Mouse (Mus musculus): ENCODE measurements around the gene Rbm4b. TPM values are rescaled to one million over a fixed set of nuclear protein-coding genes. Genes with fewer than 3 reads are reported as not detected.

The Rbm4b gene
- polyA plus RNA-seq, 1 experiment from 2014 or later, result 41.1 TPM

- H3K4me3 ChIP-seq (ENCODE audit: low read depth, low read length), result no peak overlapping the region
- H3K4me1 ChIP-seq (ENCODE audit: control insufficient read depth, insufficient read depth, low read length), result no peaks in the 10 kb centered on the region
- H3K36me3 ChIP-seq (ENCODE audit: control insufficient read depth, insufficient read depth, low read length), result peaks cover 10% of the 10 kb centered on the region; the same call in 1 of the 2 replicates
- 90% methylated on average over 5 of the region's 5 CpGs for WGBS
- H3K4me2 ChIP-seq (ENCODE audit: low read depth, low read length), result no peak overlapping the region
- DNase-seq (ENCODE audit: low spot score) (no peak), ATAC-seq (ENCODE audit: low read depth) (no peak)
- no peak overlapping the region for H3K27ac ChIP-seq (replicated peaks; ENCODE audit: low read depth, low read length)
- H3K9me3 ChIP-seq (ENCODE audit: control insufficient read depth, low read length), result no peaks in the 10 kb centered on the region
- H3K9ac ChIP-seq (ENCODE audit: low read depth, low read length), result no peak overlapping the region
- H3K27me3 ChIP-seq (replicated peaks; ENCODE audit: control insufficient read depth, insufficient read depth, low read length), result no peaks in the 10 kb centered on the region
These were observed 16.5 kb upstream of the Rbm4b start for GRCm38 (mm10) chr19:4739762-4740161.

GRCm38 (mm10) chr19:4741482-4741881, 14.8 kb upstream of the Rbm4b start:
- no peak for DNase-seq (ENCODE audit: low spot score)
- no peaks in the 10 kb centered on the region for H3K27me3 ChIP-seq (replicated peaks; ENCODE audit: control insufficient read depth, insufficient read depth, low read length)
- no peak overlapping the region for H3K4me2 ChIP-seq (ENCODE audit: low read depth, low read length)
- no peaks in the 10 kb centered on the region for H3K4me1 ChIP-seq (ENCODE audit: control insufficient read depth, insufficient read depth, low read length)
- H3K36me3 ChIP-seq (ENCODE audit: control insufficient read depth, insufficient read depth, low read length), result peaks cover 10% of the 10 kb centered on the region; the same call in 1 of the 2 replicates
- no peak for ATAC-seq (ENCODE audit: low read depth)
- no peak overlapping the region for H3K27ac ChIP-seq (replicated peaks; ENCODE audit: low read depth, low read length)
- H3K4me3 ChIP-seq (ENCODE audit: low read depth, low read length), result no peak overlapping the region
- H3K9me3 ChIP-seq (ENCODE audit: control insufficient read depth, low read length), result no peaks in the 10 kb centered on the region
- H3K9ac ChIP-seq (ENCODE audit: low read depth, low read length), result no peak overlapping the region
- 81% methylated on average over 10 of the region's 10 CpGs for WGBS

DNA sequence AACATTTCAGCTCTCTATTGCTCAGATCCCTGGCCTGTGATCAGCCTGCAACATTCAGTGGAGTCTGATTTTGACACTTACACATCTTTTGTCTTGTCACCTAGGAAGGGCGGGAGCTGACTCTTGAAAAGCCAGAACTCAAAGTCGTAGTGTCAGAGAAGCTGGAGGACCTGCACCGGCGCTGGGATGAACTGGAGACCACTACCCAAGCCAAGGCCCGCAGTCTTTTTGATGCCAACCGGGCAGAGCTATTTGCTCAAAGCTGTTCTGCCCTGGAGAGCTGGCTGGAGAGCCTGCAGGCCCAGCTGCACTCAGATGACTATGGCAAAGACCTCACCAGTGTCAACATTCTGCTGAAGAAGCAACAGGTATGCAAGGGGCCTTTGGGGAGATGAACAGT, 14.1 kb upstream of the Rbm4b start:
- H3K36me3 ChIP-seq (ENCODE audit: control insufficient read depth, insufficient read depth, low read length), result peaks cover 10% of the 10 kb centered on the region; the same call in 1 of the 2 replicates
- no peaks in the 10 kb centered on the region for H3K4me1 ChIP-seq (ENCODE audit: control insufficient read depth, insufficient read depth, low read length)
- no peak overlapping the region for H3K9ac ChIP-seq (ENCODE audit: low read depth, low read length)
- H3K4me2 ChIP-seq (ENCODE audit: low read depth, low read length), result no peak overlapping the region
- DNase-seq (ENCODE audit: low spot score) (no peak), ATAC-seq (ENCODE audit: low read depth) (no peak)
- no peak overlapping the region for H3K4me3 ChIP-seq (ENCODE audit: low read depth, low read length)
- no peak overlapping the region for H3K27ac ChIP-seq (replicated peaks; ENCODE audit: low read depth, low read length)
- no peaks in the 10 kb centered on the region for H3K9me3 ChIP-seq (ENCODE audit: control insufficient read depth, low read length)
- 96% methylated on average over 6 of the region's 6 CpGs for WGBS
- no peaks in the 10 kb centered on the region for H3K27me3 ChIP-seq (replicated peaks; ENCODE audit: control insufficient read depth, insufficient read depth, low read length)

DNA sequence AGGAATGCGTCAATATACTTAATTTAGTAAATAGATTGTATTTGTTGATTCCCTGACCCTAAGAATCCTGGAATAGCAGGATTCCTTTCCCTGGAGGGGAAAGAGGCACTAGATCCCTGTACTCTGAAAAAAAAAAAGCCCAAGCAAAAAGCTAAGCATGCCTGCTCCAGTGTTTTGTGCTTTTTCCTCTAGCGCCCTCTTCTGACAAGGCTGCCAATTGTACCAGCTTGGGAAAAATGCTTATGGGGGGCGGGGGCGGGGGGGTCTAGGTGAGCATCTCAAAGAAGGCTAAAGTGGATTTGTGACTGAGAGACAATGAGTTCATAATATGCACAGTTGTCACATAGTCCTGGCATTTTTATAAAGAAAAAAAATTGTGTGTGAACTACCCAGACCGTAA, 12.8 kb upstream of the Rbm4b start:
- no peak for ATAC-seq (ENCODE audit: low read depth)
- Histone ChIP-seq H3K4me3 (ENCODE audit: low read depth, low read length) (no peak overlapping the region), H3K4me2 (ENCODE audit: low read depth, low read length) (no peak overlapping the region), H3K36me3 (ENCODE audit: control insufficient read depth, insufficient read depth, low read length) (0 out of 2 replicates have a peak, but pooled peaks cover 5% of the 10 kb centered on the region), H3K9ac (ENCODE audit: low read depth, low read length) (no peak overlapping the region), H3K27ac (replicated peaks; ENCODE audit: low read depth, low read length) (no peak overlapping the region), H3K27me3 (replicated peaks; ENCODE audit: control insufficient read depth, insufficient read depth, low read length) (no peaks in the 10 kb centered on the region), H3K9me3 (ENCODE audit: control insufficient read depth, low read length) (no peaks in the 10 kb centered on the region), H3K4me1 (ENCODE audit: control insufficient read depth, insufficient read depth, low read length) (no peaks in the 10 kb centered on the region)
- DNase-seq (ENCODE audit: low spot score), result peak; percentile 54
- 41% methylated on average over 5 of the region's 5 CpGs for WGBS

GRCm38 (mm10) chr19:4744026-4744425, 12.3 kb upstream of the Rbm4b start:
- Histone ChIP-seq H3K9ac (ENCODE audit: low read depth, low read length) (no peak overlapping the region), H3K4me1 (ENCODE audit: control insufficient read depth, insufficient read depth, low read length) (no peaks in the 10 kb centered on the region), H3K9me3 (ENCODE audit: control insufficient read depth, low read length) (no peaks in the 10 kb centered on the region), H3K27ac (replicated peaks; ENCODE audit: low read depth, low read length) (no peak overlapping the region), H3K4me2 (ENCODE audit: low read depth, low read length) (no peak overlapping the region), H3K36me3 (ENCODE audit: control insufficient read depth, insufficient read depth, low read length) (0 out of 2 replicates have a peak, but pooled peaks cover 2% of the 10 kb centered on the region), H3K4me3 (ENCODE audit: low read depth, low read length) (no peak overlapping the region), H3K27me3 (replicated peaks; ENCODE audit: control insufficient read depth, insufficient read depth, low read length) (no peaks in the 10 kb centered on the region)
- ATAC-seq (ENCODE audit: low read depth) (no peak), DNase-seq (ENCODE audit: low spot score) (no peak)
- WGBS, result 81% methylated on average over 14 of the region's 14 CpGs

DNA sequence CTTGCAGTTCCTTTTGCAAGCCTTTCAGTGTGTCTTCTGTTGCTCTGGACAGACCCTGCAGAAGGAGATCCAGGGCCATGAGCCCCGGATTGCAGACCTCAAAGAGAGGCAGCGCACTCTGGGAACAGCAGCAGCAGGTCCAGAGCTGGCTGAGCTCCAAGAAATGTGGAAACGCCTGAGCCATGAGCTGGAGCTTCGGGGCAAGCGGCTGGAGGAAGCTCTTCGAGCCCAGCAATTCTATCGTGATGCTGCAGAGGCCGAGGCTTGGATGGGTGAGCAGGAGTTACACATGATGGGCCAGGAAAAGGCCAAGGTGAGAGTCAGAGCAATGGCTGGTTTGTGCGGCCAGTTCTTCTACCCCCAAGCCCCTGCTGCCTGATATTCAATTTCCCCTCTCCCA, 11.2 kb upstream of the Rbm4b start:
- H3K4me1 ChIP-seq (ENCODE audit: control insufficient read depth, insufficient read depth, low read length), result no peaks in the 10 kb centered on the region
- no peak overlapping the region for H3K4me3 ChIP-seq (ENCODE audit: low read depth, low read length)
- DNase-seq (ENCODE audit: low spot score) (peak; percentile 52), ATAC-seq (ENCODE audit: low read depth) (no peak)
- no peaks in the 10 kb centered on the region for H3K9me3 ChIP-seq (ENCODE audit: control insufficient read depth, low read length)
- no peak overlapping the region for H3K27ac ChIP-seq (replicated peaks; ENCODE audit: low read depth, low read length)
- H3K27me3 ChIP-seq (replicated peaks; ENCODE audit: control insufficient read depth, insufficient read depth, low read length), result no peaks in the 10 kb centered on the region
- no peaks in the 10 kb centered on the region; the same call in 1 of the 2 replicates for H3K36me3 ChIP-seq (ENCODE audit: control insufficient read depth, insufficient read depth, low read length)
- no peak overlapping the region for H3K9ac ChIP-seq (ENCODE audit: low read depth, low read length)
- no peak overlapping the region for H3K4me2 ChIP-seq (ENCODE audit: low read depth, low read length)
- 56% methylated on average over 9 of the region's 9 CpGs for WGBS

- 92% methylated on average over 10 of the region's 10 CpGs for WGBS
- no peaks in the 10 kb centered on the region; the same call in 1 of the 2 replicates for H3K36me3 ChIP-seq (ENCODE audit: control insufficient read depth, insufficient read depth, low read length)
- DNase-seq (ENCODE audit: low spot score), result no peak
These were observed 10.6 kb upstream of the Rbm4b start for GRCm38 (mm10) chr19:4745681-4746080.

DNA sequence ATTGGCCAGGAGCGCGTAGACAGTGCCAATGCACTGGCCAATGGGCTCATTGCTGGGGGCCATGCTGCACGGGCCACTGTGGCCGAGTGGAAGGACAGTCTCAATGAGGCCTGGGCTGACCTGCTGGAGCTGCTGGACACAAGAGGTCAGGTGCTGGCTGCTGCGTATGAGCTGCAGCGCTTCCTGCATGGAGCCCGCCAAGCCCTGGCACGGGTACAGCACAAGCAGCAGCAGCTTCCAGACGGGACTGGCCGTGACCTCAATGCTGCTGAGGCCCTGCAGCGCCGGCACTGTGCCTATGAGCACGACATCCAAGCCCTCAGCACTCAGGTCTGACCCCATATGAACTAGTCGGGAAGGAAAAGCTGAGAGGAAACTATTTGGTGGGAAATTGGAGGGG, 9.7 kb upstream of the Rbm4b start:
- H3K4me3 ChIP-seq (ENCODE audit: low read depth, low read length), result no peak overlapping the region
- WGBS, result 85% methylated on average over 14 of the region's 14 CpGs
- H3K9me3 ChIP-seq (ENCODE audit: control insufficient read depth, low read length), result no peaks in the 10 kb centered on the region
- H3K27me3 ChIP-seq (replicated peaks; ENCODE audit: control insufficient read depth, insufficient read depth, low read length), result no peaks in the 10 kb centered on the region
- no peak overlapping the region for H3K27ac ChIP-seq (replicated peaks; ENCODE audit: low read depth, low read length)
- no peaks in the 10 kb centered on the region; the same call in 1 of the 2 replicates for H3K36me3 ChIP-seq (ENCODE audit: control insufficient read depth, insufficient read depth, low read length)
- no peak for ATAC-seq (ENCODE audit: low read depth)
- no peak for DNase-seq (ENCODE audit: low spot score)
- no peak overlapping the region for H3K4me2 ChIP-seq (ENCODE audit: low read depth, low read length)
- no peaks in the 10 kb centered on the region for H3K4me1 ChIP-seq (ENCODE audit: control insufficient read depth, insufficient read depth, low read length)
- H3K9ac ChIP-seq (ENCODE audit: low read depth, low read length), result 0 out of 2 replicates have a peak overlapping the region, but pooled peaks have one; percentile 6

More at GRCm38 (mm10) chr19:4745681-4746080, 10.6 kb upstream of the Rbm4b start:
- no peak for ATAC-seq (ENCODE audit: low read depth)
- H3K4me1 ChIP-seq (ENCODE audit: control insufficient read depth, insufficient read depth, low read length), result no peaks in the 10 kb centered on the region
- no peak overlapping the region for H3K4me2 ChIP-seq (ENCODE audit: low read depth, low read length)
- H3K4me3 ChIP-seq (ENCODE audit: low read depth, low read length), result no peak overlapping the region
- no peaks in the 10 kb centered on the region for H3K27me3 ChIP-seq (replicated peaks; ENCODE audit: control insufficient read depth, insufficient read depth, low read length)
- H3K9me3 ChIP-seq (ENCODE audit: control insufficient read depth, low read length), result no peaks in the 10 kb centered on the region
- H3K9ac ChIP-seq (ENCODE audit: low read depth, low read length), result no peak overlapping the region
- no peak overlapping the region for H3K27ac ChIP-seq (replicated peaks; ENCODE audit: low read depth, low read length)

GRCm38 (mm10) chr19:4747631-4748312, 8.5 kb upstream of the Rbm4b start:
- ATAC-seq (ENCODE audit: low read depth) (no peak), DNase-seq (ENCODE audit: low spot score) (no peak)
- no peak overlapping the region for H3K4me2 ChIP-seq (ENCODE audit: low read depth, low read length)
- no peak overlapping the region; the same call in 1 of the 2 replicates for H3K9ac ChIP-seq (ENCODE audit: low read depth, low read length)
- H3K27ac ChIP-seq (replicated peaks; ENCODE audit: low read depth, low read length), result no peak overlapping the region
- no peaks in the 10 kb centered on the region for H3K27me3 ChIP-seq (replicated peaks; ENCODE audit: control insufficient read depth, insufficient read depth, low read length)
- H3K4me3 ChIP-seq (ENCODE audit: low read depth, low read length), result no peak overlapping the region
- WGBS, result 81% methylated on average over 9 of the region's 9 CpGs
- no peaks in the 10 kb centered on the region for H3K4me1 ChIP-seq (ENCODE audit: control insufficient read depth, insufficient read depth, low read length)
- H3K36me3 ChIP-seq (ENCODE audit: control insufficient read depth, insufficient read depth, low read length), result no peaks in the 10 kb centered on the region; the same call in 1 of the 2 replicates
- H3K9me3 ChIP-seq (ENCODE audit: control insufficient read depth, low read length), result no peaks in the 10 kb centered on the region

All from embryonic facial prominence, embryonic 14.5 days (tissue).